Mouse (Mus musculus): ENCODE results near the gene Krtap4-7. TPM values are rescaled to one million over a fixed set of nuclear protein-coding genes. Genes with fewer than 3 reads are reported as not detected.

Krtap4-7 gene
- polyA plus RNA-seq, 1 experiment, result not detected

DNA sequence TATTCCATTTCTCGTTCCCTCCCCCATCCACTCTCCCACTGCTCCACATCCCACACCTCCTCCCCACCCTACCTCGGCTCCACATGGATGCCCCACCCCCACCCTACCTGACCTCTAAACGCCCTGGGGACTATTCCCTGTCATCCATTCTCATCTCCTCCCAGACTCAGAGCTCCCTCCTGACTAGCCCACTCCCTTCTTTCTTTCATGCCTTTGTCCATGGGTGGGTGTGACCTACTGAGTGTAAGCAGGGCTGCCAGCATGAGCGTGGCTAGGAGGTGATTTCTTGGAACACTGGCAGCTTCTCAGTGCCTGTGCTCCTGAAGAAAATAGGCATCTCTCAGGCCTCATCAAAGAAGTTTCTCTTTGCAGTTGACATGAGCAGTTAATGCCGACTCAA lies 13.2 kb upstream of the Krtap4-7 start:
- Histone ChIP-seq H3K27me3 (ENCODE audit: control insufficient read depth, insufficient read depth, low read length) (no peaks in the 10 kb centered on the region), H3K4me1 (ENCODE audit: control insufficient read depth, insufficient read depth, insufficient read length, low read length) (no peaks in the 10 kb centered on the region), H3K4me3 (ENCODE audit: low read depth, low read length) (no peak overlapping the region), H3K27ac (ENCODE audit: insufficient read depth, low read depth, low read length) (no peak overlapping the region), H3K36me3 (ENCODE audit: control insufficient read depth, insufficient read depth, low read length) (no peaks in the 10 kb centered on the region)
- TF ChIP-seq POLR2A (IDR thresholded peaks at IDR 0.05; ENCODE audit: low read depth, low read length) (no peak), CTCF (IDR thresholded peaks at IDR 0.05; ENCODE audit: extremely low read depth, insufficient read length, insufficient replicate concordance, low read depth, low read length) (no peak)
- 43% methylated on average over 5 of the region's 5 CpGs for WGBS

DNA sequence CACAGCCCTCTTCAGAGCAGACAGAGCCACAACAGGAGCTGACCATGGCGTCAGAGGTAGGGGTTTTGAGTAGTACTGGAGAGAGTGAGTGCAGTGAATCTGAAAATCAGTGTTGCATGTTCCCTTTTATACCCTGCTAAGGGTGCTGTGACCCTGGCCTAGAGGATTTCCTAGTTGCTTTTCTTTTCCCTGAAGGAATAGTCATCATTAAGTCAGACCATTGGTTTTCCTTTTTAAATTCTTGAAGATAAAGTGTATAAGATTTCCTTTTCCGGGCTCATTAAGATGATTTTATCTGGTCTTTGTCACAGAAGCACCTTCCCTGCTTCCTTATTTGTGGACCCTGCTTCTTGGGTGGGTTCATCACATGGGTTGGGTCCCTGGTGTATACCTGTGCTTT lies 6.2 kb upstream of the Krtap4-7 start, which contains the start of gene Gm11555:
Gm11555 (minus strand) TSS at position 101 of the 400 bp plus-strand sequence.
- H3K4me3 ChIP-seq (ENCODE audit: low read depth, low read length), result no peak within 1 kb of the TSS
- 80% methylated on average over 2 of the region's 2 CpGs for WGBS

DNA sequence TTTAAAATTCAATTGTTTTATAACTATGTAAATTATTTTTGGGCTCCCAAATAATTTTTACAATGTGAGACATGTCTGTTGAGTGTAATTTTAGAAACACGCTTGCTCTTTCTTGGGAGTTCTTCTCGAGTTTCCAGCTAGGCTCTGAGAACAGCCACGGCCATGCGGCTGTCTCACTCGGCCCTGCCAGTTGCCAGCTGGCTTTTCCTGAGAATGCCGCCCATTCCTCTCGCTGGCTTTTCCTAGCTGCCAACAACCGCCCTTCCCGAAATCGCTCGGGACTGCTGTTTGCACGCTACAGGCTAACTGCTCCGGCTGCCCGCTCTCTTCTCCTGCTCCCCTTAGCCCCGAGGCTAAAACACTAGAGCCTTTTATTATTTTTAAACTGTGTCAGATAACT lies 2.6 kb upstream of the Krtap4-7 start:
- no peak overlapping the region for H3K4me3 ChIP-seq (ENCODE audit: low read depth, low read length)
- no peaks in the 10 kb centered on the region for H3K36me3 ChIP-seq (ENCODE audit: control insufficient read depth, insufficient read depth, low read length)
- TF ChIP-seq POLR2A (IDR thresholded peaks at IDR 0.05; ENCODE audit: low read depth, low read length) (no peak), CTCF (IDR thresholded peaks at IDR 0.05; ENCODE audit: extremely low read depth, insufficient read length, insufficient replicate concordance, low read depth, low read length) (no peak)
- H3K4me1 ChIP-seq (ENCODE audit: control insufficient read depth, insufficient read depth, insufficient read length, low read length), result no peaks in the 10 kb centered on the region
- H3K27me3 ChIP-seq (ENCODE audit: control insufficient read depth, insufficient read depth, low read length), result no peaks in the 10 kb centered on the region
- 86% methylated on average over 15 of the region's 15 CpGs for WGBS
- H3K27ac ChIP-seq (ENCODE audit: insufficient read depth, low read depth, low read length), result no peak overlapping the region

More for the DNA sequence above, 6.2 kb upstream of the Krtap4-7 start, which contains the start of gene Gm11555:
- H3K27ac ChIP-seq (ENCODE audit: insufficient read depth, low read depth, low read length), result no peak within 1 kb of the TSS
- no peaks in the 10 kb centered on the region for H3K27me3 ChIP-seq (ENCODE audit: control insufficient read depth, insufficient read depth, low read length)
- TF ChIP-seq CTCF (IDR thresholded peaks at IDR 0.05; ENCODE audit: extremely low read depth, insufficient read length, insufficient replicate concordance, low read depth, low read length) (no peak), POLR2A (IDR thresholded peaks at IDR 0.05; ENCODE audit: low read depth, low read length) (no peak)
- H3K4me1 ChIP-seq (ENCODE audit: control insufficient read depth, insufficient read depth, insufficient read length, low read length), result no peaks in the 10 kb centered on the region
- H3K36me3 ChIP-seq (ENCODE audit: control insufficient read depth, insufficient read depth, low read length), result no peaks in the 10 kb centered on the region

DNA sequence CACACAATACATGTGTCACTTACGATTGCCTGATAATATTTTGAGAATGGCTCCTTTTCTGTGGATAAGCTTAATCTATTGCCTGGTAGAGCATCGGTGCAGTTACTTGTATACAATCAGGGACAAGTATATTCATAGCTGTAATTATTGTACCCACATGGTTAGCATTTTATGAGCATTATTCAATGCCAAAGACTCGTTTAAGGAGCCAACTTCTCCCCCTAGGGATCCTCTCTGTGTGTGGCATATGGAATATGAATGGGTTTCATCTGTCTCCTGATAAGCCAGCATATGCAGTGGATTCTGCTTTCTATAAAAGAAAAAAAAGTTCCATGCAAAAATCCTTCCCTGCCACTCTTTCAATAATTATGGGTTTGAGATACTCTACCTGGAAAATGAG lies 462 bp upstream of the Krtap4-7 start:
- Histone ChIP-seq H3K27ac (ENCODE audit: insufficient read depth, low read depth, low read length) (no peak overlapping the region), H3K4me3 (ENCODE audit: low read depth, low read length) (no peak overlapping the region), H3K4me1 (ENCODE audit: control insufficient read depth, insufficient read depth, insufficient read length, low read length) (no peaks in the 10 kb centered on the region), H3K27me3 (ENCODE audit: control insufficient read depth, insufficient read depth, low read length) (no peaks in the 10 kb centered on the region), H3K36me3 (ENCODE audit: control insufficient read depth, insufficient read depth, low read length) (no peaks in the 10 kb centered on the region)
- WGBS, result 58% methylated on average over 3 of the region's 3 CpGs
- no peak for TF ChIP-seq POLR2A (IDR thresholded peaks at IDR 0.05; ENCODE audit: low read depth, low read length)
- TF ChIP-seq CTCF (IDR thresholded peaks at IDR 0.05; ENCODE audit: extremely low read depth, insufficient read length, insufficient replicate concordance, low read depth, low read length), result no peak

DNA sequence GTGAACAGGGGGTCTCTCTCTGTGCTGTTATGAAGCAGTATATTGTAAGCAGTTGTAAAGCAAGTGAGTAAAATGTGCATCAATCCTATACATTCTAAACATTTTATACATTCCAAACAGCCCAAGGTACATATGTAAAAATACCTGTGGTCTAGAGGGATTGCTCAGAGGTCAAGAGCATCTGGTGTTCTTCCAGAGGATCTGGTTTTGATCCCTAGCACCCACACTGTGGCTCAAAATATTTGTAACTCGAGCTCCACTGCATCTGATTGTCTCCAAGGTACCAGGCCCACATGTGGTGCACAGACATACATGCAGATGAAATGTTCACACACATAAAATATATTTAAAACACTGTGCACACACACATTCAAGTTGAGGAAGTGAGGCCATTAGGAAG lies 3.0 kb downstream of the Krtap4-7 start:
- WGBS, result 21% methylated on average over 1 of the region's 1 CpGs
- Histone ChIP-seq H3K4me1 (ENCODE audit: control insufficient read depth, insufficient read depth, insufficient read length, low read length) (no peaks in the 10 kb centered on the region), H3K36me3 (ENCODE audit: control insufficient read depth, insufficient read depth, low read length) (no peaks in the 10 kb centered on the region), H3K27me3 (ENCODE audit: control insufficient read depth, insufficient read depth, low read length) (no peaks in the 10 kb centered on the region), H3K27ac (ENCODE audit: insufficient read depth, low read depth, low read length) (no peak overlapping the region), H3K4me3 (ENCODE audit: low read depth, low read length) (no peak overlapping the region)
- TF ChIP-seq POLR2A (IDR thresholded peaks at IDR 0.05; ENCODE audit: low read depth, low read length), result no peak
- TF ChIP-seq CTCF (IDR thresholded peaks at IDR 0.05; ENCODE audit: extremely low read depth, insufficient read length, insufficient replicate concordance, low read depth, low read length), result no peak

DNA sequence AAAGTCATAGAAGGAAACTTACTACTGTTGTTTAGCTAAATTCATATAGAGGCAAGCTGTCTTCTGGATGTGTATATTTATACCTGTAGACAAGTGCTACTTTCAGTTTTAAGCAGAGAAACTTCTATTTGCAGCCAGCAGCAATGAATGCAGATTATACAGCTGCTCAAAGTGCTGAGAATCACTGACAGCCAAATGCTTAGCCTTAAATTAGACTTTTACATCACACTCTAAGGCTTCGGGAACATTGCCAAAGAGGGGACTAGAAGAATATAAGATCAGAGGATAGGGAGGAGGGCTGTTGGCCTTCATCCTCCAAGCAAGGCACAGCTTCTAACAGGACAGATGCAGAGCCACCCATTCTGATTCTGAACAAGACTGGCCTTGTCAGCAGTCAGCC lies 6.8 kb downstream of the Krtap4-7 start:
- Histone ChIP-seq H3K4me3 (ENCODE audit: low read depth, low read length) (no peak overlapping the region), H3K27ac (ENCODE audit: insufficient read depth, low read depth, low read length) (no peak overlapping the region), H3K36me3 (ENCODE audit: control insufficient read depth, insufficient read depth, low read length) (no peaks in the 10 kb centered on the region), H3K27me3 (ENCODE audit: control insufficient read depth, insufficient read depth, low read length) (no peaks in the 10 kb centered on the region), H3K4me1 (ENCODE audit: control insufficient read depth, insufficient read depth, insufficient read length, low read length) (no peaks in the 10 kb centered on the region)
- 67% methylated on average over 1 of the region's 1 CpGs for WGBS
- TF ChIP-seq POLR2A (IDR thresholded peaks at IDR 0.05; ENCODE audit: low read depth, low read length), result no peak
- TF ChIP-seq CTCF (IDR thresholded peaks at IDR 0.05; ENCODE audit: extremely low read depth, insufficient read length, insufficient replicate concordance, low read depth, low read length), result no peak

DNA sequence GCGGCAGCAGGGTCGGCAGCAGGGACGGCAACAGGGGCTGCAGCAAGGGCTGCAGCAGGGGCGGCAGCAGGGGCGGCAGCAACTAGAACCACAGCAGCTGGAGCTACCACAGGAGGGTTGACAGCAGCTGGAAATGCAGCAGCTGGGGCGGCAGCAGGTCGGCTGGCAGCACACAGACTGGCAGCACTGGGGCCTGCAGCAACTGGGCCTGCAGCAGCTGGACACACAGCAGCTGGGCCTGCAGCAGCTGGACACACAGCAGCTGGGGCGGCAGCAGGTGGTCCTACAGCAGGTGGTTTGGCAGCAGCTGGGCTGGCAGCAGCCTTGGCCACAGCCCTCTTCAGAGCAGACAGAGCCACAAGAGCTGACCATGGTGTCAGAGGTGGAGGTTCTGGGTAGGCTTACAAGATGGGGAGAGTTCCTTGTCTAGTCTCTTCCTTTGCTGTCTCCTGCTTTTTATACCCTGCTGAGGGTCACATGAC lies 9.2 kb downstream of the Krtap4-7 start, which contains the start of gene Krtap4-2:
Krtap4-2 (minus strand) TSS at position 432 of the 482 bp plus-strand sequence.
- Histone ChIP-seq H3K27me3 (ENCODE audit: control insufficient read depth, insufficient read depth, low read length) (no peaks in the 10 kb centered on the region), H3K27ac (ENCODE audit: insufficient read depth, low read depth, low read length) (no peak within 1 kb of the TSS), H3K4me1 (ENCODE audit: control insufficient read depth, insufficient read depth, insufficient read length, low read length) (no peaks in the 10 kb centered on the region), H3K4me3 (ENCODE audit: low read depth, low read length) (no peak within 1 kb of the TSS), H3K36me3 (ENCODE audit: control insufficient read depth, insufficient read depth, low read length) (no peaks in the 10 kb centered on the region)
- 52% methylated on average over 8 of the region's 8 CpGs for WGBS
- no peak for TF ChIP-seq POLR2A (IDR thresholded peaks at IDR 0.05; ENCODE audit: low read depth, low read length)
- TF ChIP-seq CTCF (IDR thresholded peaks at IDR 0.05; ENCODE audit: extremely low read depth, insufficient read length, insufficient replicate concordance, low read depth, low read length), result no peak

All from small intestine, adult 2 months (tissue).